Mouse (Mus musculus) embryonic facial prominence, embryonic 11.5 days (tissue): ENCODE results near the gene Adamtsl1. TPM values are rescaled to one million over a fixed set of nuclear protein-coding genes. Genes with fewer than 3 reads are reported as not detected.
A peak's percentile ranks its signal among the peaks of the same experiment; 100 is the strongest.

Source experiments
- ATAC-seq: fragments of 200-750 bp; cut with Nextera tagmentation; replicated peaks from 2 replicates; pipeline ENCODE4 v1.8.0; 2017; ENCODE audit warnings: low read depth; ENCODE audit not compliant: insufficient number of reproducible peaks, low FRiP score, low TSS enrichment
- DNase-seq: peaks from one replicate; pipeline ENCODE4 v3.0.0-alpha.2; 2015; ENCODE audit warnings: low spot score
- H3K27ac ChIP-seq: fragments of 300-500 bp; sonication (generic); replicated peaks from 2 replicates; pipeline ENCODE4 v1.5.1; 2014; ENCODE audit warnings: mild to moderate bottlenecking, low read depth, low read length, control low read depth
- H3K27me3 ChIP-seq: fragments of 300-500 bp; sonication (generic); 2 replicates; pipeline ENCODE4 v1.6.1; 2014; ENCODE audit warnings: mild to moderate bottlenecking, low read length, moderate library complexity, mixed read lengths; ENCODE audit not compliant: control insufficient read depth, insufficient read depth
- H3K36me3 ChIP-seq: fragments of 300-500 bp; sonication (generic); replicated peaks from 2 replicates; pipeline ENCODE4 v1.6.1; 2014; ENCODE audit warnings: low read depth, mild to moderate bottlenecking, low read length, moderate library complexity, mixed read lengths; ENCODE audit not compliant: control insufficient read depth, insufficient read depth
- H3K4me1 ChIP-seq: fragments of 300-500 bp; sonication (generic); 2 replicates; pipeline ENCODE4 v1.6.1; 2014; ENCODE audit warnings: low read length, mixed read lengths; ENCODE audit not compliant: control insufficient read depth, insufficient read depth
- H3K4me2 ChIP-seq: fragments of 300-500 bp; sonication (generic); 2 replicates; pipeline ENCODE4 v1.6.1; 2014; ENCODE audit warnings: low read depth, mild to moderate bottlenecking, control low read depth, low read length, moderate library complexity
- H3K4me3 ChIP-seq: fragments of 300-500 bp; sonication (generic); 2 replicates; pipeline ENCODE4 v1.5.1; 2014; ENCODE audit warnings: low read depth, low read length, control low read depth
- H3K9ac ChIP-seq: fragments of 300-500 bp; sonication (generic); replicated peaks from 2 replicates; pipeline ENCODE4 v1.6.1; 2014; ENCODE audit warnings: mild to moderate bottlenecking, control low read depth, low read length
- H3K9me3 ChIP-seq: fragments of 300-500 bp; sonication (generic); replicated peaks from 2 replicates; pipeline ENCODE4 v1.6.1; 2016; ENCODE audit warnings: mild to moderate bottlenecking, low read length, inconsistent platforms, mixed read lengths; ENCODE audit not compliant: control insufficient read depth
- WGBS: fragments of 180-500 bp; shearing (Covaris S2); extraction: QIAGEN DNeasy Blood & Tissue Kit; methylation state at CpG from one replicate; pipeline ENCODE4 v1.1.7; 2014; 5-methylcytosine and 5-hydroxymethylcytosine counted together
- polyA plus RNA-seq: library from polyadenylated mRNA; unstranded; fragments of >200 nt; fragmentation: Nextera tagmentation; extraction: Ambion mirVana; gene quantifications from 2 replicates; pipeline ENCODE4 v1.2.1, GENCODE M21; 2014

The Adamtsl1 gene
- polyA plus RNA-seq, 1 experiment from 2014 or later: 8.5 TPM

DNA sequence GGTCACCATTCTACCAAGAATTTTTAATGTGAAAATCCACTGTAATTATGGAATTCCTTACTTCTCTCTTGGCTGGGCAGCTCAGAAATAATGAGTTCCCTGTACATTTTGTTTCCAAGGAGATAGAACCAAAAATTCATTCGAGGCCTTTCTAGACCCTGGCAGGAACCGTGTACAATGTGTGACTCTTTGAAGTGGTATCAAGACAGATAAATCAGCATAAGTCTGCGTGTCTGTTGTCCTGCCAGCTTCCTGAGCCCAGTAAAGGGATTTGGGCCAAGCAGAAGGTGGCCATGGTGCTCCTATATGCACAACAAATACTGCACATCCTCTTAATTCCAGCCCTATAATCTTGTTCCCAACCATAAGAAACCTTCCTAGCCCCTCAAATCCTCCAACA lies 887.1 kb downstream of the Adamtsl1 start:
- 81% methylated on average over 3 of the region's 3 CpGs for WGBS
- Histone ChIP-seq H3K4me1 (no peaks in the 10 kb centered on the region), H3K4me2 (no peak overlapping the region), H3K27ac (no peak overlapping the region), H3K36me3 (no peaks in the 10 kb centered on the region), H3K9ac (no peak overlapping the region), H3K4me3 (no peak overlapping the region), H3K9me3 (no peaks in the 10 kb centered on the region), H3K27me3 (no peaks in the 10 kb centered on the region)
- ATAC-seq (no peak), DNase-seq (no peak)

DNA sequence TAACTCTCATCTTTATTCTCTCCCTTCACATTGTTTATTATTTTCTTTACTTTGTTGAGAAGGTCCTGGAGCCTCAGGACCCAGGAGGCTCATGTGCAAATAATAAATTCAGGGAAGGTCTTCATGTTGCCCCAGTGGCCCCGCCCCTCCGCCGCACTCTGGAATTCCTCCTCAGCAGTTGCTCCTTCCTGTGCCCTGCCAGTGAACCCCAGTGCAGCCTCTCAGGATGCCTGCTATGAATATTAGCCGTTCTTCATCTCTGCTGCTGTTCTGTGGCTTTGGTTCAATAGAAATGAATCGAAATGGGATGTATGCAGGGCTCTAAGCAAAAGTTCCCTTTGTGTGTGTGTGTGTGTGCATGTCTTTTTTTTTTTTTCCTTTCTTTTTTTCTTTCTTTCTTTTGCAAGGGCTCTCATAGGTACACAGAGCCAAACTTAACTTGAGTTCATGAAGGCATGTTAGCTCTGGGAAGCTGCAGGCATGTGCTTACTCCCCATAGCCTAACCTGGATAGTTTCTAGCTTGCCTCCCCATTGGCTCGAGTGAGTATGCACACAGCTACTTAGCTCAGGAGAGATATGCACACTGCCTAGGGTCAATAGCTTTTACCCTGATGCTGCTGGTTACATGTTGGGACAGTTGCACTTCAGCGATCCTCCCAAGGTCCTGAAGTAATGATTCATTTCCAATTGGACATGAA lies 892.7 kb downstream of the Adamtsl1 start:
- Histone ChIP-seq H3K27me3 (no peaks in the 10 kb centered on the region), H3K27ac (no peak overlapping the region), H3K36me3 (no peaks in the 10 kb centered on the region), H3K4me1 (no peaks in the 10 kb centered on the region; the same call in 1 of the 2 replicates), H3K4me3 (no peak overlapping the region), H3K9ac (no peak overlapping the region), H3K4me2 (no peak overlapping the region), H3K9me3 (no peaks in the 10 kb centered on the region)
- ATAC-seq: 0 out of 2 replicates have a peak, but pooled peaks have one; percentile 34
- WGBS: 48% methylated on average over 7 of the region's 7 CpGs
- DNase-seq: peak; percentile 77

- ATAC-seq (0 out of 2 replicates have a peak, but pooled peaks have one; percentile 23), DNase-seq (no peak)
- Histone ChIP-seq H3K27me3 (no peaks in the 10 kb centered on the region), H3K4me3 (no peak overlapping the region), H3K9ac (no peak overlapping the region), H3K4me1 (no peaks in the 10 kb centered on the region; the same call in 1 of the 2 replicates), H3K27ac (no peak overlapping the region), H3K4me2 (no peak overlapping the region), H3K9me3 (no peaks in the 10 kb centered on the region), H3K36me3 (no peaks in the 10 kb centered on the region)
- WGBS: 57% methylated on average over 3 of the region's 3 CpGs
Observed at GRCm38 (mm10) chr4:86407200-86407527, 893.2 kb downstream of the Adamtsl1 start.

DNA sequence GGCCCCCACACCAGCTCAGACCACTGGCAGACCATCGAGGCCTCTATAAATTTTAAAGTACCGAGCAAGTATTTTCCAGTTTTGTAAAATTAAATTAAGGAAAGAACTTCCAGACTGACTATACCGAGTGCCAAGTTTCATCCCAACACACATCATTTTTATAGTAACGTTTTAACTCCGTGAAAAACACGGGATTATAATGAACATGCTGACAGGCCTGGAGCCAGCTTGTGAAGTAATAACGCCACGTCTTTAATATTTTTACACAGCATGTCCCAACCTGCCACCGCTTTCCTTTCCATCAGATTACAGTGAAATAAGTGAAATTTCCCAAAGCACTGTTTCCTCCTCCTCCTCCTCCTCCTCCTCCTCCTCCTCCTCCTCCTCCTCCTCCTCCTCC lies 894.4 kb downstream of the Adamtsl1 start:
- no peaks in the 10 kb centered on the region for H3K36me3 ChIP-seq
- no peaks in the 10 kb centered on the region for H3K9me3 ChIP-seq
- H3K4me2 ChIP-seq: no peak overlapping the region
- H3K27ac ChIP-seq: no peak overlapping the region
- DNase-seq: no peak
- H3K9ac ChIP-seq: no peak overlapping the region
- H3K4me3 ChIP-seq: no peak overlapping the region
- H3K4me1 ChIP-seq: no peaks in the 10 kb centered on the region; the same call in 1 of the 2 replicates
- no peaks in the 10 kb centered on the region for H3K27me3 ChIP-seq
- WGBS: 85% methylated on average over 9 of the region's 9 CpGs
- ATAC-seq: no peak

- 95% methylated on average over 3 of the region's 3 CpGs for WGBS
- no peak overlapping the region for H3K4me2 ChIP-seq
- H3K27me3 ChIP-seq: no peaks in the 10 kb centered on the region
- H3K36me3 ChIP-seq: no peaks in the 10 kb centered on the region
- no peak overlapping the region for H3K9ac ChIP-seq
- ATAC-seq (no peak), DNase-seq (no peak)
- no peak overlapping the region for H3K27ac ChIP-seq
- no peak overlapping the region for H3K4me3 ChIP-seq
- no peaks in the 10 kb centered on the region for H3K9me3 ChIP-seq
- no peaks in the 10 kb centered on the region; the same call in 1 of the 2 replicates for H3K4me1 ChIP-seq
Observed at GRCm38 (mm10) chr4:86410946-86411345, 897.0 kb downstream of the Adamtsl1 start.

GRCm38 (mm10) chr4:86413388-86413787 lies 899.4 kb downstream of the Adamtsl1 start:
- Histone ChIP-seq H3K4me1 (no peaks in the 10 kb centered on the region), H3K4me3 (no peak overlapping the region), H3K36me3 (no peaks in the 10 kb centered on the region; the same call in 1 of the 2 replicates), H3K27ac (no peak overlapping the region), H3K9me3 (no peaks in the 10 kb centered on the region), H3K27me3 (no peaks in the 10 kb centered on the region), H3K4me2 (no peak overlapping the region), H3K9ac (no peak overlapping the region)
- DNase-seq: no peak
- WGBS: 63% methylated on average over 3 of the region's 3 CpGs
- ATAC-seq: no peak

GRCm38 (mm10) chr4:86416401-86417025 lies 902.5 kb downstream of the Adamtsl1 start:
- Histone ChIP-seq H3K4me3 (no peak overlapping the region), H3K4me2 (no peak overlapping the region), H3K36me3 (no peaks in the 10 kb centered on the region; the same call in 1 of the 2 replicates), H3K9me3 (no peaks in the 10 kb centered on the region), H3K4me1 (no peaks in the 10 kb centered on the region), H3K9ac (no peak overlapping the region), H3K27ac (no peak overlapping the region), H3K27me3 (no peaks in the 10 kb centered on the region)
- peak; percentile 40 for DNase-seq
- 51% methylated on average over 15 of the region's 15 CpGs for WGBS
- ATAC-seq: peak; percentile 72; the same call in 1 of the 2 replicates

GRCm38 (mm10) chr4:86422586-86422985 lies 908.6 kb downstream of the Adamtsl1 start:
- no peak overlapping the region for H3K9ac ChIP-seq
- H3K27me3 ChIP-seq: no peaks in the 10 kb centered on the region
- no peak overlapping the region for H3K4me2 ChIP-seq
- no peaks in the 10 kb centered on the region for H3K4me1 ChIP-seq
- DNase-seq: no peak
- no peaks in the 10 kb centered on the region for H3K36me3 ChIP-seq
- ATAC-seq: no peak
- no peak overlapping the region for H3K27ac ChIP-seq
- WGBS: 65% methylated on average over 6 of the region's 6 CpGs
- H3K9me3 ChIP-seq: no peaks in the 10 kb centered on the region
- no peak overlapping the region for H3K4me3 ChIP-seq
